Mouse (Mus musculus): ENCODE data around the gene Psmg4.

Psmg4 gene

DNA sequence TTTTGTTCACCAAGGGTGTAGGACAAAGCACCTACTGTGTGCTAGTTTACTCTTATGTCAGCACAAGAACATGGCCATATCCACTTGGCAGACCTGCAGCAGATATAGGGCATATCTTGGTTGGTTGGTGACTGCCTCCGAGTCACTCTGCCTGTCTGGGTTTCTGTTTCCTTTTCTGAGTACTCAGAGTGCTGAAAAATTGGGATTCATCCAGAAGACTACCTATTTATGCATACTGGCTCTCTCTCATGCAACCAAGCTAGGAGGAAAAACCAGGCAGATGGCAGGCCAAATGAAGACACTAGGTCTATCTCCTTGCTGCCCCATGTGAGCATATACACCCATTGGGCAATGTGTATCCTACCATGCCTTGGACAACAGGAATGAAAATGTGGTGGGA is 32.9 kb downstream of the Psmg4 start:
- no peak for DNase-seq (ENCODE audit: low read depth)

DNA sequence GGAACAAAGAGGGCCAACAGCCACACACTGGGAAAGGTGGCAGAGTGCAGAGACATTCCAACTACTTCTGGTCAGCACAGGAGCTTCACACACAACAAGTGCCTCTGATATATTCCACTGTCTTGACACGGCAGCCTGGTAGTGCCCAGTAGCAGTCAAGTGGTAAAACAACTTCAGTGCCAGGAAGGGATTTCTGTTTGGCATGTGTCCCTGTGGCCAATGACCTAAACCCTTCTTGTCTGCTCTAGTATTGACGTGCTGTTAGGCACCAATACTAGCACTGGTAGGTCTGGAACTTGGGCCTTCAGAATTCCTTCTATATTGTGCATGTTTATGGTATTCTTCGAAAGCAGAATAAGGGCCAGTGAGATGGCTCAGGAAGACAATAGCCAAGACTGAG is 42.5 kb downstream of the Psmg4 start:
- no peak for DNase-seq (ENCODE audit: low read depth)

DNA sequence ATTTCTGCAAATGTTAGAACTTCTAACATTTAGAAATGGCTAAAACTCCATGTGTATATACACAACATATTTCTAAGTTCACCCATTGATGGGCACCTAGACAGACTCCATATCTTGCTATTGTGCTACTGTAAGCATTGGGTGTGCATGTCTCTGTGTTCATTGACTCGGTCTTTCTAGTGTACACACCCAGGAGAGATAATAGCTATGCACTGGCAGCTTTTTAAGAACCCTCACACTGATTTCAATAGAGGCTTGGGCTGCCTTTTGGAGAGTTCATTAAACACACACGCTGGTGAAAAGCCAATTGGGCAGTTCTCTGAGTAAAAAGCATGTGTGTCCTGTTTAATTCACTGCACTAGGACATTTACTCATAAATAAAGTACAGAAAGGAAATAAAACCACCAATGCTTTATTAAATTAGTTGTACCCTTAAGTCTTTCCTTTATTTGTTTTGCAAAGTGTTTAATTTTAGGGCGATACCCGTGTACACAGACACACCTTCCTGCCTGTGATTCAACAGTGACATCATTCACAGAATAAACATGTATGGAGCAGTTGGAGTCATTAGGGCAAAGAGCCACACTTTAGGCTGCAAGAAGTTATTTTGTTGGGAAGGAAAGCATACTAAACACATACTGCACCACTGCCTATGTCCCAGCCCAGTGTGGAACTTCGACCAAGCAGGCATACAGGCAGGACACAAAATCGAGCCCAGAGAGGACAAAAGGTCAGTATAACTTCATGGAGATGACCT is 45.1 kb downstream of the Psmg4 start:
- no peak for DNase-seq (ENCODE audit: low read depth)

DNA sequence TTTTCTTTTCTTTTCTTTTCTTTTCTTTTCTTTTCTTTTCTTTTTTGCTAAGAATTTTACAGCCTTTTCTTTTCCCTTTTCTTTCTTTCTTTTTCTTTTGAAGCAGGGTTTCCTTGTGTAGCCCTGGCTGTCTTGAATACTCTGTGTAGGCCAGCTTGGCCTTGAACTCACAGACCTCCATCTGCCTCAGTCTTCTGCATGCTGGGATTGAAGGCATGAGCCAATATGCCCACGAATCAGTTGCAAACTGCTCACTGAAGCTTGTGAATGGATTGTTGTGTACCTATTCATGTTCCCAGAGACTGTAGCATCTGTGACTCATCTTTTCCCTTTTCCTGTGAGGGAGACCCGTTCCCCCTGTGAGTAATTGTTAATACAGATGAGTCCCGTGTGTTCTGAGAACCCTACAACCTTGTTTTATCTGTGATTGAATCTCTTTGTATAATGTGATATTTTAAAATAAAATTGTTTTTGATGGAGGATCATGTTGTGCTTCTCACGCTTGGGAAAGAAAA is 48.6 kb downstream of the Psmg4 start:
- DNase-seq (ENCODE audit: low read depth) = no peak

DNA sequence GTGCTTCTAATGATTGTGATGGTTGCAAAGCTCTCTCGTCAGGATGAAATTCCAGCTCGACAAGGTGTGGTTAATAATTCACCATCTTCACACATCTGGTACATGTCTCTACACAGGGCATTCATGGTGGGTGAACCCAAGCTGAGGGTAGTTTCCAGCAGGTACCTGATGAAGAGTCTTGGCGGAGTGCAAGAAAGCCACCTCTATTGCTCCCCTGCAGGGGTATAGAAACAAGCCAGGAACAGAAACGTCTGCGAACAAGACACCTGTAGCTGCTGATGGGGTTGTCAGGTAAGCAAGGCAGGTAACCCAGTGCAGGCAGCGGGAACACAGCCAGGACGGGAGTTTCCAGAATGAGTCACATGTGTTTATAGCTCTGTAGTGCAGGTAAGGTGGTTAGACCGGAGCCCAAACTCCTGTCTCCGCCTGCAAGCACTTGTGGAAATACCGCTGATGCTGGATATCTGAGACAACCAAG is 50.0 kb downstream of the Psmg4 start:
- DNase-seq (ENCODE audit: low read depth) = no peak

DNA sequence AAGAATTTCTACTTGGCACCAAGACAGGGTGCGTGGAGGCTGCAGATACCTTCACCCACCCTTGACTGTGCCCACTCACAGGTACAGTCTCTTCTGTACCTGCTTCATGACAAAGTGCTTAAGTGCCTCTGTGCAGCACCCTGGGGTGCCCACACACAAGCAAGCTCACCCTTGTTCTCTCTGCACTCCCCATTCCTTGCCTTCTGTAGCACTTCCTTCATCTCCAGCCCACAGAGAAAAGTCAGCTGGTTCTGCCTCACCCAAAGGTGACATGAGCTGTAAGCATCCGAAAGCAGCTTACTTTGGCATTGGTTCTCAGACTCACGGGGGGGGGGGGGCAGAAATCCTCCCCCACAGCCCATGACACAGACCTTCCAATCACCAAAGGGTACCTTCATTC is 52.1 kb downstream of the Psmg4 start:
- DNase-seq (ENCODE audit: low read depth) = no peak

DNA sequence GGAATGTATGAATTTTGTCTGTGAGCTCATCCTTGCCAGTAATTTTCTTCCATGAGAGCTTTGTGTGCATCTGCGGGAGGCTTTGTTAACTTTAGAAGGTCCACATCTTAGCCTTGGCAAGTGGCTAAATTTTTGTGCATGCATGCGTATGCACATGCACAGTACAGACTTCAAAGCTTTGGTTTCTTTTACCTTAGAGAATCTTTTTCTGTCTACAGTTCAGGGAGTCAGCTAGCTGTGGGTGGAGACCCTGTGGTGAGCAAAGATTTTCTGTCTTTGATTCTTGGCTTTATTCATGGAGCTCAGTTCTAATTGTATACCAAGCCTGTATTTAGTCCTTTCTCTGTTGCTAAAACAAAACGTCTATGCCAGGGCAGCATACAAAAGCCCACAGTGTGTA is 56.0 kb downstream of the Psmg4 start:
- no peak for DNase-seq (ENCODE audit: low read depth)

DNA sequence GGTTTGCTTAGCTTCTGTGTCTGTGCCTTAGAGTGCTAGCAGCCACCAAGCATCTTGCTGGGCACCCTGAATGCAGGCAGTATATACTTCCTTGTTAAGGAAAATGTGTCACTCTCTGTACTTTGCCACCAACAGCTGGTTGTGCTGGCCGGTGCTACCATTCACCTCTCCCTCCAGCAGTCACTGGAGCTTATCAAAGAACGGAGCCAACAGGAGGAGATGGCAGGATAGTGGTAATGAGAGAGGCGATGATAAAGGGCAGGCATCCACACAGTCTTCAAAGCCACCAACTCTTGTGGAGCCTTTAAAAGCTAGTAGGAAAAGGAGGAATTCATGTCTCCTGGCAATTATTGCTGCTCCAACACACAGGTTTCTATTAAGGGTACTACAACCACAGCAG is 57.0 kb downstream of the Psmg4 start:
- DNase-seq (ENCODE audit: low read depth) = no peak

DNA sequence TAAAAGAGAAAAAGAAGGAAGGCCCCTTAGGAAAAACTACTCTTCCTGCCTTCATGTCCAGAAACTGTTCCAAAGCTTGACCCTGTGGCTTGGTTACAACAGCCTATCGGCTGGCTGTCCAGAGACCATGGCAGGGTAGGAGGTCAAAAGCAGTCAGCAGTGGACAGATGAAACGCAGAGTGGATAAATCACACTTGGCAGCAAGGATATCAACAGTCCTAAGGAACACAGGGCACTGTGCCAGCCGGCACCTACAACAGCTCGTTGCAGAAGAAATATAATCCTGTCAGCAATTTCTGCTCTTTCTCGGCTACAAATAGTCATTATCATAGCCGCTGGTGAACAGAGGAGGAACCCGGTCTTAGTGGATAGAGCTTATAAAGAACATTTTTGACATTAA is 60.2 kb downstream of the Psmg4 start:
- DNase-seq (ENCODE audit: low read depth) = no peak

DNA sequence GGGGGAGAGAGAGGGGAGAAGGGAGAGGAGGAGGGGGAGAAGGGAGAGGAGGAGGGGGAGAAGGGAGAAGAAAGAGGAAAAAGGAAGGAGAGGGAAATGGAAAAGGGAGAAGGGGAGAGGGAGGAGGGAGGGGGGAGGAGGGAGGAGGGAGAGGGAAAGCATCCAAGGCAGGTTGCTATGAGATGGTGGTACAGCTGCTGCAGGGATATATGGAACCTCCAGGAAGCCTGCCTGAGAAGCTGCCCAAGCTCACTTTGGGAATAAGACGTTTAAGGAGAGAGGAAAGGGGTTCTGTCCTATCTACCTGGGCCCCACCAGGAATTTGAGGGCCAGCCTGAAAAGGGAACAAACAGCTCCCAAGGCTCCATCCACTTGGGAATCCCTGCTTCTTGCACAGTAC is 64.2 kb downstream of the Psmg4 start:
- DNase-seq (ENCODE audit: low read depth) = no peak
